Mouse (Mus musculus): Measurements from ENCODE around the gene Nmnat3. TPM values are rescaled to one million over a fixed set of nuclear protein-coding genes. Genes with fewer than 3 reads are reported as not detected.

Nmnat3 gene
- polyA plus RNA-seq, 1 experiment from 2014 or later, result 6.6 TPM

- 0 out of 2 replicates have a peak, but pooled peaks cover 4% of the 10 kb centered on the region for H3K4me1 ChIP-seq
- H3K27me3 ChIP-seq, result no peaks in the 10 kb centered on the region
- H3K4me2 ChIP-seq, result no peak overlapping the region
- no peak for ATAC-seq (ENCODE audit: borderline replicate concordance, extremely low read depth, low FRiP score, low TSS enrichment)
- no peak overlapping the region for H3K27ac ChIP-seq
- WGBS, result 62% methylated on average over 4 of the region's 4 CpGs
- no peaks in the 10 kb centered on the region for H3K36me3 ChIP-seq
- no peak overlapping the region for H3K4me3 ChIP-seq
- H3K9ac ChIP-seq, result no peak overlapping the region
- no peaks in the 10 kb centered on the region for H3K9me3 ChIP-seq
These were observed 53.2 kb downstream of the Nmnat3 start for GRCm38 (mm10) chr9:98340427-98340826.

GRCm38 (mm10) chr9:98345840-98346239, 58.6 kb downstream of the Nmnat3 start:
- Histone ChIP-seq H3K4me1 (no peaks in the 10 kb centered on the region), H3K27me3 (no peaks in the 10 kb centered on the region), H3K9me3 (no peaks in the 10 kb centered on the region), H3K36me3 (no peaks in the 10 kb centered on the region), H3K9ac (no peak overlapping the region), H3K27ac (no peak overlapping the region), H3K4me3 (no peak overlapping the region), H3K4me2 (no peak overlapping the region)
- ATAC-seq (ENCODE audit: borderline replicate concordance, extremely low read depth, low FRiP score, low TSS enrichment), result no peak
- 95% methylated on average over 1 of the region's 1 CpGs for WGBS

GRCm38 (mm10) chr9:98346240-98346639, 59.0 kb downstream of the Nmnat3 start:
- Histone ChIP-seq H3K9ac (no peak overlapping the region), H3K4me2 (no peak overlapping the region), H3K36me3 (no peaks in the 10 kb centered on the region), H3K9me3 (no peaks in the 10 kb centered on the region), H3K4me3 (no peak overlapping the region), H3K27ac (no peak overlapping the region), H3K4me1 (no peaks in the 10 kb centered on the region), H3K27me3 (no peaks in the 10 kb centered on the region)
- no peak for ATAC-seq (ENCODE audit: borderline replicate concordance, extremely low read depth, low FRiP score, low TSS enrichment)
- 73% methylated on average over 4 of the region's 4 CpGs for WGBS

GRCm38 (mm10) chr9:98347021-98347420, 59.8 kb downstream of the Nmnat3 start:
- WGBS, result 75% methylated on average over 3 of the region's 3 CpGs
- H3K27ac ChIP-seq, result no peak overlapping the region

GRCm38 (mm10) chr9:98350318-98351144, 63.3 kb downstream of the Nmnat3 start:
- ATAC-seq (ENCODE audit: borderline replicate concordance, extremely low read depth, low FRiP score, low TSS enrichment), result no peak; the same call in 1 of the 2 replicates
- Histone ChIP-seq H3K9me3 (no peaks in the 10 kb centered on the region), H3K27ac (no peak overlapping the region), H3K27me3 (no peaks in the 10 kb centered on the region), H3K36me3 (no peaks in the 10 kb centered on the region), H3K4me1 (no peaks in the 10 kb centered on the region), H3K4me3 (no peak overlapping the region), H3K4me2 (no peak overlapping the region), H3K9ac (no peak overlapping the region)
- 18% methylated on average over 4 of the region's 4 CpGs for WGBS

More at GRCm38 (mm10) chr9:98347021-98347420, 59.8 kb downstream of the Nmnat3 start:
- H3K36me3 ChIP-seq, result no peaks in the 10 kb centered on the region
- H3K4me3 ChIP-seq, result no peak overlapping the region
- H3K4me1 ChIP-seq, result no peaks in the 10 kb centered on the region
- H3K9ac ChIP-seq, result no peak overlapping the region
- ATAC-seq (ENCODE audit: borderline replicate concordance, extremely low read depth, low FRiP score, low TSS enrichment), result no peak
- no peaks in the 10 kb centered on the region for H3K27me3 ChIP-seq
- H3K9me3 ChIP-seq, result no peaks in the 10 kb centered on the region
- no peak overlapping the region for H3K4me2 ChIP-seq

- H3K9me3 ChIP-seq, result no peaks in the 10 kb centered on the region
These were observed 65.1 kb downstream of the Nmnat3 start for GRCm38 (mm10) chr9:98352332-98352731.

GRCm38 (mm10) chr9:98354919-98355318, 67.7 kb downstream of the Nmnat3 start:
- Histone ChIP-seq H3K4me1 (no peaks in the 10 kb centered on the region), H3K9me3 (no peaks in the 10 kb centered on the region), H3K4me3 (no peak overlapping the region), H3K9ac (no peak overlapping the region), H3K36me3 (no peaks in the 10 kb centered on the region), H3K27me3 (no peaks in the 10 kb centered on the region), H3K4me2 (no peak overlapping the region), H3K27ac (no peak overlapping the region)
- ATAC-seq (ENCODE audit: borderline replicate concordance, extremely low read depth, low FRiP score, low TSS enrichment), result no peak
- WGBS, result 83% methylated on average over 3 of the region's 3 CpGs

More at GRCm38 (mm10) chr9:98352332-98352731, 65.1 kb downstream of the Nmnat3 start:
- no peak overlapping the region for H3K27ac ChIP-seq
- no peak overlapping the region for H3K4me2 ChIP-seq
- H3K4me3 ChIP-seq, result no peak overlapping the region
- H3K36me3 ChIP-seq, result no peaks in the 10 kb centered on the region
- H3K27me3 ChIP-seq, result no peaks in the 10 kb centered on the region
- 43% methylated on average over 6 of the region's 6 CpGs for WGBS
- H3K4me1 ChIP-seq, result no peaks in the 10 kb centered on the region
- ATAC-seq (ENCODE audit: borderline replicate concordance, extremely low read depth, low FRiP score, low TSS enrichment), result no peak
- no peak overlapping the region for H3K9ac ChIP-seq

- 34% methylated on average over 3 of the region's 3 CpGs for whole genome bisulfite sequencing
- H3K27ac ChIP-seq, result no peak overlapping the region
- H3K4me3 ChIP-seq, result no peak overlapping the region
- no peak overlapping the region for H3K9ac ChIP-seq
- H3K27me3 ChIP-seq, result no peaks in the 10 kb centered on the region
- peak; percentile 49; the same call in 1 of the 2 replicates for ATAC-seq (ENCODE audit: borderline replicate concordance, extremely low read depth, low FRiP score, low TSS enrichment)
- H3K9me3 ChIP-seq, result no peaks in the 10 kb centered on the region
- no peaks in the 10 kb centered on the region for H3K36me3 ChIP-seq
- H3K4me1 ChIP-seq, result 0 out of 2 replicates have a peak, but pooled peaks cover 3% of the 10 kb centered on the region
- H3K4me2 ChIP-seq, result no peak overlapping the region
These were observed 73.8 kb downstream of the Nmnat3 start for GRCm38 (mm10) chr9:98361047-98361446.

GRCm38 (mm10) chr9:98366075-98366474, 78.8 kb downstream of the Nmnat3 start:
- H3K4me3 ChIP-seq, result no peak overlapping the region
- no peaks in the 10 kb centered on the region for H3K36me3 ChIP-seq
- H3K4me2 ChIP-seq, result no peak overlapping the region
- no peaks in the 10 kb centered on the region for H3K27me3 ChIP-seq
- WGBS, result 74% methylated on average over 8 of the region's 8 CpGs
- no peak overlapping the region for H3K9ac ChIP-seq
- 0 out of 2 replicates have a peak, but pooled peaks cover 2% of the 10 kb centered on the region for H3K4me1 ChIP-seq
- H3K27ac ChIP-seq, result no peak overlapping the region
- ATAC-seq (ENCODE audit: borderline replicate concordance, extremely low read depth, low FRiP score, low TSS enrichment), result no peak
- no peaks in the 10 kb centered on the region for H3K9me3 ChIP-seq

GRCm38 (mm10) chr9:98367333-98367962, 80.2 kb downstream of the Nmnat3 start:
- WGBS, result 82% methylated on average over 13 of the region's 13 CpGs
- Histone ChIP-seq H3K36me3 (no peaks in the 10 kb centered on the region), H3K9ac (no peak overlapping the region), H3K27ac (no peak overlapping the region), H3K27me3 (no peaks in the 10 kb centered on the region), H3K4me1 (no peaks in the 10 kb centered on the region), H3K9me3 (no peaks in the 10 kb centered on the region), H3K4me2 (no peak overlapping the region), H3K4me3 (no peak overlapping the region)
- ATAC-seq (ENCODE audit: borderline replicate concordance, extremely low read depth, low FRiP score, low TSS enrichment), result no peak

- Histone ChIP-seq H3K9ac (no peak overlapping the region), H3K9me3 (no peaks in the 10 kb centered on the region), H3K36me3 (no peaks in the 10 kb centered on the region), H3K4me3 (no peak overlapping the region), H3K4me1 (no peaks in the 10 kb centered on the region), H3K27ac (no peak overlapping the region), H3K27me3 (no peaks in the 10 kb centered on the region), H3K4me2 (no peak overlapping the region)
- no peak for ATAC-seq (ENCODE audit: borderline replicate concordance, extremely low read depth, low FRiP score, low TSS enrichment)
- WGBS, result 34% methylated on average over 8 of the region's 8 CpGs
These were observed 82.5 kb downstream of the Nmnat3 start for GRCm38 (mm10) chr9:98369707-98370106.

- WGBS, result 91% methylated on average over 5 of the region's 5 CpGs
These were observed 86.1 kb downstream of the Nmnat3 start for GRCm38 (mm10) chr9:98373358-98373757.

More at GRCm38 (mm10) chr9:98373358-98373757, 86.1 kb downstream of the Nmnat3 start:
- no peaks in the 10 kb centered on the region for H3K4me1 ChIP-seq
- no peak overlapping the region for H3K9ac ChIP-seq
- H3K9me3 ChIP-seq, result no peaks in the 10 kb centered on the region
- ATAC-seq (ENCODE audit: borderline replicate concordance, extremely low read depth, low FRiP score, low TSS enrichment), result no peak
- no peak overlapping the region for H3K4me3 ChIP-seq
- no peak overlapping the region for H3K4me2 ChIP-seq
- no peak overlapping the region for H3K27ac ChIP-seq
- no peaks in the 10 kb centered on the region for H3K27me3 ChIP-seq
- no peaks in the 10 kb centered on the region for H3K36me3 ChIP-seq

Measured in lung, embryonic 15.5 days (tissue).